In genomic region chr5:123696244-123696643, GRCm38 (mm10) we compare ENCODE assay signal across 21 mouse cellular contexts. TPM values are rescaled to one million over a fixed set of nuclear protein-coding genes. Genes with fewer than 3 reads are reported as not detected.
DNase-seq lines count a peak whose midpoint lies in the region; ATAC-seq lines count a peak whose summit lies in the region.
"Had no signal": no experiment of that assay in that cellular context is flagged by ENCODE, and none has a peak within 500 bp of the region (broad histone marks: within the 10 kb centered on the region; RNA-seq: fewer than 3 reads in every experiment).

No protein-coding gene starts in this region.

- peak overlapping the region; percentile 48; the same call in 1 of the 2 replicates for H3K27ac ChIP-seq in stomach, embryonic 15.5 days
- H3K27ac ChIP-seq: forebrain, embryonic 15.5 days; heart, adult 2 months; hindbrain, embryonic 15.5 days had no signal

- H3K27me3 ChIP-seq in stomach, embryonic 15.5 days (replicated peaks) = no peaks in the 10 kb centered on the region
- H3K27me3 ChIP-seq: forebrain, embryonic 15.5 days; heart, embryonic 12.5 days; hindbrain, embryonic 15.5 days had no signal

- no peak for ATAC-seq in stomach, embryonic 15.5 days (ENCODE audit: insufficient read depth, low FRiP score, low read depth)
- ATAC-seq: activated CD4-positive, CD25-positive, alpha-beta regulatory T cell, adult 4 months; CD4-positive, CD25-positive, alpha-beta regulatory T cell, adult 4 months; forebrain, embryonic 15.5 days had no signal

- peaks cover 18% of the 10 kb centered on the region for H3K36me3 ChIP-seq in stomach, embryonic 15.5 days

- no peaks in the 10 kb centered on the region for H3K9me3 ChIP-seq in stomach, embryonic 15.5 days
- H3K9me3 ChIP-seq: forebrain, embryonic 15.5 days; G1E; heart, embryonic 12.5 days; hindbrain, embryonic 15.5 days had no signal

- DNase-seq in adrenal gland, adult 2 months = peak; percentile 49
- DNase-seq in adrenal gland, postnatal 25 days = no peak
- peak; percentile 47 for DNase-seq in 416B (ENCODE audit: low read depth)
- peak; percentile 61 for DNase-seq in adipocyte (ENCODE audit: low spot score)
- DNase-seq in heart, adult 9 months (ENCODE audit: low spot score in 2 of 2) = no peak
- DNase-seq in layer of hippocampus, adult 18-20 months (ENCODE audit: low spot score in 2 of 2) = no peak
- DNase-seq in frontal cortex, postnatal 10 days (ENCODE audit: low spot score in 2 of 2) = no peak
- DNase-seq: adrenal gland, adult 8-10 months; cerebellum, adult 8-10 months; cerebellum, postnatal 25 days; gastrocnemius, postnatal 14 days; heart, adult 2 months; kidney, adult 2 months had no signal

- H3K4me3 ChIP-seq in stomach, embryonic 15.5 days (replicated peaks) = no peak overlapping the region
- H3K4me3 ChIP-seq: erythroblast, embryonic 14.5 days; forebrain, embryonic 15.5 days; heart, adult 2 months; heart, embryonic 12.5 days; hindbrain, embryonic 15.5 days had no signal

- no peak overlapping the region for H3K4me2 ChIP-seq in stomach, embryonic 15.5 days
- H3K4me2 ChIP-seq: forebrain, embryonic 15.5 days; heart, embryonic 12.5 days; hindbrain, embryonic 15.5 days had no signal

- WGBS in stomach, embryonic 15.5 days = 87% methylated on average over 7 of the region's 7 CpGs

- H3K4me1 ChIP-seq in stomach, embryonic 15.5 days = peaks cover 11% of the 10 kb centered on the region
- H3K4me1 ChIP-seq: forebrain, embryonic 15.5 days; hindbrain, embryonic 15.5 days had no signal

- H3K9ac ChIP-seq in stomach, embryonic 15.5 days = no peak overlapping the region
- H3K9ac ChIP-seq: forebrain, embryonic 15.5 days; heart, embryonic 12.5 days; hindbrain, embryonic 15.5 days had no signal

RNA-seq across cellular contexts. Expression of gene Clip1, which starts 11.8 kb away (rescaled TPM):
- 10 to 100 TPM; 82.3 TPM for total RNA-seq in adrenal gland, adult 2 months (2021)
- 19.4 and 32.0 TPM in 2 replicates for polyA plus RNA-seq in adrenal gland, adult 2 months (2012; rRNA removed)
- 87.4 and 103 TPM in 2 replicates for total RNA-seq in adrenal gland, postnatal 25 days (2021)
- polyA plus RNA-seq in stomach, embryonic 15.5 days (2015; fragmentation: Nextera tagmentation; extraction: Ambion mirVana) = 41.3 and 41.4 TPM in 2 replicates
- 100 to 1,000 TPM; 127 to 137 TPM for total RNA-seq in layer of hippocampus, adult 18-20 months (2021)

RNA-seq across cellular contexts. Expression of gene Zcchc8, which starts 24.7 kb away (rescaled TPM):
- 10 to 100 TPM; 40.6 to 43.1 TPM for total RNA-seq in adrenal gland, adult 2 months (2021)
- 21.3 and 21.7 TPM in 2 replicates for polyA plus RNA-seq in adrenal gland, adult 2 months (2012; rRNA removed)
- total RNA-seq in adrenal gland, postnatal 25 days (2021) = 52.9 and 57.5 TPM in 2 replicates
- 65.8 and 73.7 TPM in 2 replicates for polyA plus RNA-seq in stomach, embryonic 15.5 days (2015; fragmentation: Nextera tagmentation; extraction: Ambion mirVana)
- total RNA-seq in layer of hippocampus, adult 18-20 months (2021) = 10 to 100 TPM; 51.1 to 55.8 TPM

RNA-seq across cellular contexts. Expression of gene Rsrc2, which starts 53.0 kb away (rescaled TPM):
- total RNA-seq in adrenal gland, adult 2 months (2021) = 10 to 100 TPM; 60.9 to 83.0 TPM
- 5.0 and 5.2 TPM in 2 replicates for polyA plus RNA-seq in adrenal gland, adult 2 months (2012; rRNA removed)
- total RNA-seq in adrenal gland, postnatal 25 days (2021) = 96.8 and 108 TPM in 2 replicates
- 111 and 117 TPM in 2 replicates for polyA plus RNA-seq in stomach, embryonic 15.5 days (2015; fragmentation: Nextera tagmentation; extraction: Ambion mirVana)
- 10 to 100 TPM; 97.4 to 99.3 TPM for total RNA-seq in layer of hippocampus, adult 18-20 months (2021)

RNA-seq across cellular contexts. Expression of gene Kntc1, which starts 53.3 kb away (rescaled TPM):
- total RNA-seq in adrenal gland, adult 2 months (2021) = under 1 TPM; 0.38 to 0.61 TPM
- polyA plus RNA-seq in adrenal gland, adult 2 months (2012; rRNA removed) = 0.30 and 0.90 TPM in 2 replicates
- total RNA-seq in adrenal gland, postnatal 25 days (2021) = 7.1 and 7.2 TPM in 2 replicates
- polyA plus RNA-seq in stomach, embryonic 15.5 days (2015; fragmentation: Nextera tagmentation; extraction: Ambion mirVana) = 22.7 and 24.9 TPM in 2 replicates
- total RNA-seq in layer of hippocampus, adult 18-20 months (2021) = 1 to 10 TPM; 1.8 to 3.5 TPM

Comparison
In these comparisons a context has a peak if more than half of its experiments do, and no peak if none do; other contexts are left out.
1. DNase-seq: peak in adrenal gland, adult 2 months (single experiment), 416B (single experiment) and adipocyte (single experiment); none in adrenal gland, postnatal 25 days (single experiment), heart, adult 9 months (0 of 2), layer of hippocampus, adult 18-20 months (0 of 2) and frontal cortex, postnatal 10 days (0 of 2).